Mouse (Mus musculus): ENCODE data around the gene Hexim1.

GRCm38 (mm10) chr11:103136039-103136577 is 20.1 kb downstream of the Hexim1 start:
- TF ChIP-seq POLR2A (IDR thresholded peaks at IDR 0.05; ENCODE audit: borderline replicate concordance, insufficient read depth, low read length) (no peak), CTCF (IDR thresholded peaks at IDR 0.05; ENCODE audit: borderline replicate concordance, insufficient read depth, low read depth, low read length) (no peak)

All from cerebellum, adult 2 months (tissue).